Mouse (Mus musculus) hindbrain, embryonic 16.5 days (tissue): ENCODE data around the gene Bgn. TPM values are rescaled to one million over a fixed set of nuclear protein-coding genes. Genes with fewer than 3 reads are reported as not detected.

Experiments used
- ATAC-seq: fragments of 200-750 bp; cut with Nextera tagmentation; 2 replicates; pipeline ENCODE4 v1.8.0; 2017; ENCODE audit warnings: moderate TSS enrichment, moderate library complexity
- H3K27ac ChIP-seq: fragments of 300-500 bp; sonication (generic); 2 replicates; pipeline ENCODE4 v1.5.1; 2014; ENCODE audit warnings: low read depth, mild to moderate bottlenecking, control low read depth, low read length, moderate library complexity
- H3K27me3 ChIP-seq: fragments of 300-500 bp; sonication (generic); replicated peaks from 2 replicates; pipeline ENCODE4 v1.6.1; 2014; ENCODE audit warnings: low read length; ENCODE audit not compliant: control insufficient read depth, insufficient read depth
- H3K36me3 ChIP-seq: fragments of 300-500 bp; sonication (generic); 2 replicates; pipeline ENCODE4 v1.6.1; 2014; ENCODE audit warnings: mild to moderate bottlenecking, low read length, moderate library complexity, mixed read lengths; ENCODE audit not compliant: control insufficient read depth, insufficient read depth
- H3K4me1 ChIP-seq: fragments of 300-500 bp; sonication (generic); 2 replicates; pipeline ENCODE4 v1.6.1; 2014; ENCODE audit warnings: low read depth, low read length; ENCODE audit not compliant: control insufficient read depth, insufficient read depth
- H3K4me2 ChIP-seq: fragments of 300-500 bp; sonication (generic); 2 replicates; pipeline ENCODE4 v1.6.1; 2014; ENCODE audit warnings: mild to moderate bottlenecking, low read length, control low read depth, moderate library complexity
- H3K4me3 ChIP-seq: fragments of 300-500 bp; sonication (generic); 2 replicates; pipeline ENCODE4 v1.5.1; 2014; ENCODE audit warnings: mild to moderate bottlenecking, low read length, control low read depth, moderate library complexity
- H3K9ac ChIP-seq: fragments of 300-500 bp; sonication (generic); 2 replicates; pipeline ENCODE4 v1.6.1; 2014; ENCODE audit warnings: low read depth, mild to moderate bottlenecking, control low read depth, low read length, moderate library complexity
- H3K9me3 ChIP-seq: fragments of 300-500 bp; sonication (generic); 2 replicates; pipeline ENCODE4 v1.6.1; 2014; ENCODE audit warnings: mild to moderate bottlenecking, low read length, moderate library complexity; ENCODE audit not compliant: control insufficient read depth
- WGBS: fragments of 180-500 bp; shearing (Covaris S2); extraction: QIAGEN DNeasy Blood & Tissue Kit; methylation state at CpG from one replicate; pipeline ENCODE4 v1.1.7; 2014; 5-methylcytosine and 5-hydroxymethylcytosine counted together
- polyA plus RNA-seq: library from polyadenylated mRNA; unstranded; fragments of >200 nt; fragmentation: Nextera tagmentation; extraction: Ambion mirVana; gene quantifications from 2 replicates; pipeline ENCODE4 v1.2.1, GENCODE M21; 2015

Gene Bgn
- polyA plus RNA-seq, 1 experiment from 2014 or later, result 23.2 TPM

- no peak overlapping the region for H3K27ac ChIP-seq
- H3K27me3 ChIP-seq, result no peaks in the 10 kb centered on the region
- ATAC-seq, result no peak
- H3K9me3 ChIP-seq, result no peaks in the 10 kb centered on the region
- no peaks in the 10 kb centered on the region for H3K4me1 ChIP-seq
- no peaks in the 10 kb centered on the region for H3K36me3 ChIP-seq
- no peak overlapping the region for H3K4me3 ChIP-seq
- no peak overlapping the region for H3K4me2 ChIP-seq
- WGBS, result 78% methylated on average over 3 of the region's 3 CpGs
- H3K9ac ChIP-seq, result no peak overlapping the region
Observed at GRCm38 (mm10) chrX:73509209-73509608, 25.8 kb downstream of the Bgn start.

GRCm38 (mm10) chrX:73512904-73513303 lies 29.5 kb downstream of the Bgn start:
- Histone ChIP-seq H3K27me3 (no peaks in the 10 kb centered on the region), H3K36me3 (no peaks in the 10 kb centered on the region), H3K9me3 (no peaks in the 10 kb centered on the region), H3K4me2 (no peak overlapping the region), H3K27ac (no peak overlapping the region), H3K4me3 (no peak overlapping the region), H3K9ac (no peak overlapping the region), H3K4me1 (no peaks in the 10 kb centered on the region)
- ATAC-seq, result peak; percentile 34; the same call in 1 of the 2 replicates
- 19% methylated on average over 3 of the region's 3 CpGs for WGBS

DNA sequence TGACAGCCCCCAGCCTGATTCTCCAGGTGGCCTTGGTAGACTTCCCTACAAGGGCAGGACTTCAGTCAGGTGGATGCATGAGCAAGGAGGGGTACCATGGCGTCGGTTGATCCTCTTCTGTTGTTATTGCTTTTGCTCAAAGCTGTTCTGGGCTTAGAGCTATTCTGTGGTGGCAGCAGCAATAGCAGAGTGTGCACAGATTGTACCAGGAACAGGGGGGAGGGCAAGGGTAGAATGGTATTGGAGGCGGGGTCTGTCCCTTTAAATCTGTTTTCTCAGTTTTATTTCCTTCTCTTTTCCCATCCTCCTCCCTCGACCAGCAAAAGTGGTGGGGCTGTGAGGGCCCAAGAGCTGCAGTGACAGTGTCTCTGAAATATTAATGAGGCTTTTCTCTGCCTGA lies 33.2 kb downstream of the Bgn start:
- peak; percentile 45; the same call in 1 of the 2 replicates for ATAC-seq
- Histone ChIP-seq H3K4me2 (no peak overlapping the region), H3K4me3 (no peak overlapping the region), H3K4me1 (no peaks in the 10 kb centered on the region), H3K27ac (no peak overlapping the region), H3K36me3 (no peaks in the 10 kb centered on the region), H3K27me3 (no peaks in the 10 kb centered on the region), H3K9ac (no peak overlapping the region), H3K9me3 (no peaks in the 10 kb centered on the region)
- WGBS, result 59% methylated on average over 4 of the region's 4 CpGs

DNA sequence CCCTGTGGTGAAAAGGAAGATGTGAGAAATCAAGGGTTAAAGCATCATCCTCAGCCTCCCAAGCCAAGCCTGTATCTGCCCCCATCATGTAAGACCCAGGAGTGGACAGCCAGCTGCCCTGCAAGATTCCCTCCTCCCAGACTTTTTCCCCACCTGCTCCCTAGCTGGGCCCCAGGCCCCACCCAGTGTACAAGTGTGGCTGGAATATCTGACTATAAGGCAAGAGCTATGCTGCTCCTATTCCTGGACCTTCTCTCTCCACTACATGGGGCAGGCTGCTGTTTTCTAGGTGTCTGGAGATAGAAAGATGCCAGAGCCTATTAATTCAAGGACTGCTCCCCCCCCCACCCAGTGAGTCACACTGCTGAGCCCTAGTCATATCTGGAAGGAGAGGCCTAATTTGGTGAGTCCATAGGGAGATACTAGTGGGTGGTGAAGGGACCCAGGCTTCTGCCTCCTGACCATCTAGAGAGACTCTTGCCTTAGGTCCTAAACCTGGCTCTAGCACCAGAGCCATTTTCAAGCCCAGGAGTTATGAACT lies 33.7 kb downstream of the Bgn start:
- H3K9me3 ChIP-seq, result no peaks in the 10 kb centered on the region
- no peaks in the 10 kb centered on the region for H3K27me3 ChIP-seq
- H3K4me3 ChIP-seq, result no peak overlapping the region
- no peak overlapping the region for H3K9ac ChIP-seq
- H3K4me1 ChIP-seq, result no peaks in the 10 kb centered on the region
- no peak overlapping the region for H3K27ac ChIP-seq
- no peak overlapping the region for H3K4me2 ChIP-seq
- H3K36me3 ChIP-seq, result no peaks in the 10 kb centered on the region
- ATAC-seq, result 0 out of 2 replicates have a peak, but pooled peaks have one; percentile 17

GRCm38 (mm10) chrX:73520692-73521091 lies 37.3 kb downstream of the Bgn start:
- H3K9me3 ChIP-seq, result no peaks in the 10 kb centered on the region
- H3K36me3 ChIP-seq, result no peaks in the 10 kb centered on the region
- H3K27me3 ChIP-seq, result no peaks in the 10 kb centered on the region
- H3K4me2 ChIP-seq, result no peak overlapping the region
- 79% methylated on average over 3 of the region's 3 CpGs for WGBS
- no peaks in the 10 kb centered on the region for H3K4me1 ChIP-seq
- ATAC-seq, result no peak
- H3K4me3 ChIP-seq, result no peak overlapping the region
- no peak overlapping the region for H3K27ac ChIP-seq
- no peak overlapping the region for H3K9ac ChIP-seq

- Histone ChIP-seq H3K9me3 (no peaks in the 10 kb centered on the region), H3K4me2 (no peak overlapping the region), H3K27ac (0 out of 2 replicates have a peak overlapping the region, but pooled peaks have one; percentile 17), H3K27me3 (no peaks in the 10 kb centered on the region), H3K4me1 (no peaks in the 10 kb centered on the region), H3K4me3 (no peak overlapping the region), H3K9ac (no peak overlapping the region), H3K36me3 (no peaks in the 10 kb centered on the region)
- 54% methylated on average over 8 of the region's 9 CpGs for WGBS
- ATAC-seq, result peak; percentile 83
Observed at GRCm38 (mm10) chrX:73524318-73525222, 41.2 kb downstream of the Bgn start.

GRCm38 (mm10) chrX:73525223-73526140 lies 42.1 kb downstream of the Bgn start:
- H3K4me1 ChIP-seq, result no peaks in the 10 kb centered on the region
- H3K27me3 ChIP-seq, result no peaks in the 10 kb centered on the region
- H3K4me3 ChIP-seq, result no peak overlapping the region
- no peak overlapping the region for H3K4me2 ChIP-seq
- ATAC-seq, result peak; percentile 68
- H3K9me3 ChIP-seq, result no peaks in the 10 kb centered on the region
- H3K36me3 ChIP-seq, result no peaks in the 10 kb centered on the region
- WGBS, result 70% methylated on average over 9 of the region's 9 CpGs
- H3K27ac ChIP-seq, result no peak overlapping the region
- no peak overlapping the region for H3K9ac ChIP-seq

DNA sequence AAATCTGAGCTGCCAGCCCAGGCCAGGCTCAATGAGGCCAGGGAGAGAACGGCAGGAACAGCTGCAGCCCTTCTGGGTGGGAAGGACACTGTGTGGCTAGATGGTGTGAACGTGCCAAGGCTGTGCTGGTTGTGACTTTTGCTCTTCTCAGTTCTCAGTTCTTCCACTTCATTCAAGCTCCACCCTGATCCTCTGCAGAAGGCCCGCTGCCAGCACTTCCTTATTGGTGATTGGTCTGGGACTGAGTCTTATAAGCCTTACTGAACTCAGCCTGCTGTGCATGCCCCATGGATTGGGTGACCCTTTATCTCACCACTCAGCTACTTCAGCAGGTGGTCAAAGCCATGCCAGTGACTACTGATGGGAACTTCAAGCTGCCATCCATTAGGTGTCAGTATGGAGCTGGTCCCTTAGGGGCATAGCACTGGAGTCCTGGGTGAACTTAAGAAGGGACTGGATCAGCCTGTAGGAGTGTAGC lies 43.0 kb downstream of the Bgn start:
- Histone ChIP-seq H3K9ac (no peak overlapping the region), H3K4me2 (no peak overlapping the region), H3K27me3 (no peaks in the 10 kb centered on the region), H3K27ac (no peak overlapping the region), H3K4me3 (no peak overlapping the region), H3K4me1 (no peaks in the 10 kb centered on the region), H3K9me3 (no peaks in the 10 kb centered on the region), H3K36me3 (no peaks in the 10 kb centered on the region)
- WGBS, result 59% methylated on average over 3 of the region's 3 CpGs
- no peak for ATAC-seq

- H3K27me3 ChIP-seq, result no peaks in the 10 kb centered on the region
- 84% methylated on average over 7 of the region's 7 CpGs for WGBS
- no peaks in the 10 kb centered on the region for H3K4me1 ChIP-seq
- no peak for ATAC-seq
- H3K4me2 ChIP-seq, result no peak overlapping the region
- H3K36me3 ChIP-seq, result no peaks in the 10 kb centered on the region
- H3K27ac ChIP-seq, result no peak overlapping the region
- no peak overlapping the region for H3K9ac ChIP-seq
- H3K9me3 ChIP-seq, result no peaks in the 10 kb centered on the region
- H3K4me3 ChIP-seq, result no peak overlapping the region
Observed at GRCm38 (mm10) chrX:73537875-73538274, 54.5 kb downstream of the Bgn start.
